In the genomic region with DNA sequence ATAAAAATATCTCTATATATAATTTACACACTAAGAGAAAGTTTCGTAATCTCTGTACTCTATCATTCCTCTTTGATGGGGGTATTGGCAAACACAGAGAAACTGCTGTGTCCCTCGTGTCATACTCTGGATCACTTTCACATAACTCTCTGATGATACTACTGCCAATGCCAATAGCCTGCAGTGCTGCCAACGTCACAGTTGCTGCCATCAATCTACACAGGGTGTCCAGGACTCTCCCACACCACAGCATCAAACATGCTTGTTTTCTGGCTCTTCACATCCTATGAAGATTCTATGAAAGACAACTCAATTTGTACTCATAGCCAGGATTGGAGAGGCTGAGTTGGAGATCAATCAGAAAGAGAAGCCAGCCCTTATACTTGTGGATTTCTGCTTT, we compare ENCODE assay signal across 33 mouse cellular contexts. TPM values are rescaled to one million over a fixed set of nuclear protein-coding genes. Genes with fewer than 3 reads are reported as not detected.
DNase-seq lines count a peak whose midpoint lies in the region; ATAC-seq and TF ChIP-seq lines count a peak whose summit lies in the region.
"Had no signal": no experiment of that assay in that cellular context is flagged by ENCODE, and none has a peak within 500 bp of the region (broad histone marks: within the 10 kb centered on the region; RNA-seq: fewer than 3 reads in every experiment).

No protein-coding gene starts in this region.

- 0 out of 2 replicates have a peak, but pooled peaks cover 3% of the 10 kb centered on the region for H3K9me3 ChIP-seq in forebrain, embryonic 13.5 days (replicated peaks)
- 0 out of 2 replicates have a peak, but pooled peaks cover 4% of the 10 kb centered on the region for H3K9me3 ChIP-seq in forebrain, embryonic 12.5 days
- H3K9me3 ChIP-seq in midbrain, postnatal 0 days (ENCODE audit: low read length) = no peaks in the 10 kb centered on the region
- H3K9me3 ChIP-seq in midbrain, embryonic 13.5 days = no peaks in the 10 kb centered on the region
- H3K9me3 ChIP-seq: embryonic facial prominence, embryonic 13.5 days; kidney, embryonic 15.5 days; limb, embryonic 15.5 days; liver, embryonic 13.5 days; midbrain, embryonic 15.5 days; neural tube, embryonic 12.5 days; stomach, embryonic 15.5 days had no signal

- DNase-seq in midbrain, postnatal 0 days (ENCODE audit: low spot score) = peak; percentile 17
- DNase-seq in gastrocnemius, postnatal 14 days = peak; percentile 68
- no peak for DNase-seq in heart, adult 2 months
- no peak for DNase-seq in lung, postnatal 10 days
- DNase-seq in adrenal gland, postnatal 36 days = no peak
- DNase-seq: adrenal gland, adult 8-10 months; cerebellum, adult 18-20 months; heart, adult 18-20 months; heart, postnatal 4 days; kidney, adult 11 months; kidney, postnatal 36 days; liver, embryonic 13.5 days; lung, adult 18-20 months; right cerebral cortex, postnatal 4 days had no signal

- intact Hi-C loops in gastrocnemius, postnatal 14 days (cut with DNase I; ENCODE audit: low total_unique reads) = no loop called here
- intact Hi-C loops in heart, adult 2 months (cut with DNase I) = no loop called here

- no peak for TF ChIP-seq CTCF in midbrain, postnatal 0 days (IDR thresholded peaks at IDR 0.05)
- no peak for TF ChIP-seq CTCF in heart, adult 2 months (IDR thresholded peaks at IDR 0.05)

- H3K36me3 ChIP-seq in forebrain, embryonic 13.5 days (ENCODE audit: poor library complexity, severe bottlenecking) = no peaks in the 10 kb centered on the region
- H3K36me3 ChIP-seq in forebrain, embryonic 12.5 days (replicated peaks) = no peaks in the 10 kb centered on the region
- no peaks in the 10 kb centered on the region for H3K36me3 ChIP-seq in midbrain, postnatal 0 days (ENCODE audit: insufficient read depth, low read length)
- no peaks in the 10 kb centered on the region for H3K36me3 ChIP-seq in midbrain, embryonic 13.5 days
- H3K36me3 ChIP-seq in heart, adult 2 months (ENCODE audit: control insufficient read depth, insufficient read depth, low read length) = peaks cover 1% of the 10 kb centered on the region; the same call in 1 of the 2 replicates
- H3K36me3 ChIP-seq: embryonic facial prominence, embryonic 13.5 days; kidney, embryonic 15.5 days; limb, embryonic 10.5 days; limb, embryonic 15.5 days; liver, embryonic 13.5 days; midbrain, embryonic 15.5 days; neural tube, embryonic 12.5 days; stomach, embryonic 15.5 days had no signal

- no peaks in the 10 kb centered on the region for H3K27me3 ChIP-seq in forebrain, embryonic 13.5 days
- no peaks in the 10 kb centered on the region for H3K27me3 ChIP-seq in forebrain, embryonic 12.5 days
- no peaks in the 10 kb centered on the region for H3K27me3 ChIP-seq in midbrain, postnatal 0 days (ENCODE audit: insufficient read depth, low read length)
- no peaks in the 10 kb centered on the region for H3K27me3 ChIP-seq in midbrain, embryonic 13.5 days
- H3K27me3 ChIP-seq in heart, adult 2 months (ENCODE audit: control insufficient read depth, insufficient read depth, low read length) = no peaks in the 10 kb centered on the region
- H3K27me3 ChIP-seq: CH12.LX; embryonic facial prominence, embryonic 13.5 days; heart, embryonic 12.5 days; kidney, embryonic 15.5 days; limb, embryonic 15.5 days; liver, embryonic 13.5 days; midbrain, embryonic 15.5 days; neural tube, embryonic 12.5 days; stomach, embryonic 15.5 days had no signal

- peaks cover 8% of the 10 kb centered on the region; the same call in 1 of the 2 replicates for H3K4me1 ChIP-seq in forebrain, embryonic 13.5 days
- H3K4me1 ChIP-seq in forebrain, embryonic 12.5 days = peaks cover 10% of the 10 kb centered on the region
- 0 out of 2 replicates have a peak, but pooled peaks cover 2% of the 10 kb centered on the region for H3K4me1 ChIP-seq in midbrain, postnatal 0 days (ENCODE audit: insufficient read depth, low read length)
- peaks cover 12% of the 10 kb centered on the region for H3K4me1 ChIP-seq in midbrain, embryonic 13.5 days (replicated peaks)
- H3K4me1 ChIP-seq in heart, adult 2 months (ENCODE audit: control insufficient read depth, insufficient read depth, low read length) = no peaks in the 10 kb centered on the region; the same call in 1 of the 2 replicates
- H3K4me1 ChIP-seq: kidney, embryonic 15.5 days; liver, embryonic 13.5 days; neural tube, embryonic 12.5 days; stomach, embryonic 15.5 days had no signal

- no peak overlapping the region for H3K9ac ChIP-seq in forebrain, embryonic 13.5 days
- H3K9ac ChIP-seq in forebrain, embryonic 12.5 days = no peak overlapping the region
- H3K9ac ChIP-seq in midbrain, postnatal 0 days (replicated peaks; ENCODE audit: low read length, poor library complexity, severe bottlenecking) = no peak overlapping the region
- H3K9ac ChIP-seq in midbrain, embryonic 13.5 days (replicated peaks) = no peak overlapping the region
- H3K9ac ChIP-seq in heart, adult 2 months (ENCODE audit: low read depth, low read length) = no peak overlapping the region
- H3K9ac ChIP-seq: embryonic facial prominence, embryonic 13.5 days; heart, embryonic 12.5 days; hindbrain, embryonic 14.5 days; kidney, embryonic 15.5 days; limb, embryonic 15.5 days; liver, embryonic 13.5 days; midbrain, embryonic 15.5 days; neural tube, embryonic 12.5 days; stomach, embryonic 15.5 days had no signal

- H3K27ac ChIP-seq in forebrain, embryonic 13.5 days = no peak overlapping the region
- H3K27ac ChIP-seq in forebrain, embryonic 12.5 days = no peak overlapping the region
- no peak overlapping the region for H3K27ac ChIP-seq in midbrain, postnatal 0 days (ENCODE audit: low read depth, low read length)
- H3K27ac ChIP-seq in midbrain, embryonic 13.5 days = no peak overlapping the region
- no peak overlapping the region for H3K27ac ChIP-seq in heart, adult 2 months
- H3K27ac ChIP-seq: embryonic facial prominence, embryonic 13.5 days; hindbrain, embryonic 14.5 days; kidney, embryonic 15.5 days; layer of hippocampus, adult 2 months; limb, embryonic 10.5 days; limb, embryonic 15.5 days; liver, embryonic 13.5 days; macrophage; midbrain, embryonic 15.5 days; neural tube, embryonic 12.5 days; stomach, embryonic 15.5 days had no signal

- TF ChIP-seq EP300 in heart, adult 2 months (IDR thresholded peaks at IDR 0.05; ENCODE audit: insufficient read depth, low read depth, low read length) = no peak

- ATAC-seq in forebrain, embryonic 13.5 days = peak; percentile 17; the same call in 1 of the 2 replicates
- ATAC-seq in forebrain, embryonic 12.5 days (ENCODE audit: low FRiP score) = no peak
- ATAC-seq in midbrain, postnatal 0 days (ENCODE audit: low FRiP score) = no peak
- no peak for ATAC-seq in midbrain, embryonic 13.5 days
- ATAC-seq: inflammation-experienced regulatory T-cells, adult 6 months; lung, postnatal 0 days; midbrain, embryonic 15.5 days had no signal

- 88% methylated on average over 3 of the region's 3 CpGs for WGBS in forebrain, embryonic 13.5 days
- WGBS in forebrain, embryonic 12.5 days = 88% methylated on average over 3 of the region's 3 CpGs
- 78% methylated on average over 3 of the region's 3 CpGs for WGBS in midbrain, postnatal 0 days
- WGBS in midbrain, embryonic 13.5 days = 89% methylated on average over 3 of the region's 3 CpGs
- WGBS in heart, adult 2 months = 46% methylated on average over 3 of the region's 3 CpGs

- H3K4me3 ChIP-seq in forebrain, embryonic 13.5 days = no peak overlapping the region
- H3K4me3 ChIP-seq in forebrain, embryonic 12.5 days (replicated peaks) = no peak overlapping the region
- H3K4me3 ChIP-seq in midbrain, postnatal 0 days (ENCODE audit: low read depth, low read length) = no peak overlapping the region
- H3K4me3 ChIP-seq in midbrain, embryonic 13.5 days (replicated peaks) = no peak overlapping the region
- H3K4me3 ChIP-seq in heart, adult 2 months = no peak overlapping the region
- H3K4me3 ChIP-seq: embryonic facial prominence, embryonic 13.5 days; heart, embryonic 12.5 days; kidney, embryonic 15.5 days; layer of hippocampus, adult 2 months; limb, embryonic 10.5 days; limb, embryonic 15.5 days; liver, embryonic 13.5 days; midbrain, embryonic 15.5 days; neural tube, embryonic 12.5 days; stomach, embryonic 15.5 days had no signal

- H3K79me2 ChIP-seq in heart, adult 2 months (replicated peaks; ENCODE audit: control insufficient read depth, insufficient read depth, low read length) = no peaks in the 10 kb centered on the region

- no peak overlapping the region for H3K4me2 ChIP-seq in forebrain, embryonic 13.5 days
- no peak overlapping the region for H3K4me2 ChIP-seq in forebrain, embryonic 12.5 days
- no peak overlapping the region for H3K4me2 ChIP-seq in midbrain, postnatal 0 days (ENCODE audit: low read depth, low read length, poor library complexity, severe bottlenecking)
- no peak overlapping the region for H3K4me2 ChIP-seq in midbrain, embryonic 13.5 days (replicated peaks)
- H3K4me2 ChIP-seq: embryonic facial prominence, embryonic 13.5 days; heart, embryonic 12.5 days; hindbrain, embryonic 14.5 days; kidney, embryonic 15.5 days; limb, embryonic 15.5 days; liver, embryonic 13.5 days; midbrain, embryonic 15.5 days; neural tube, embryonic 12.5 days; stomach, embryonic 15.5 days had no signal

- TF ChIP-seq POLR2A in heart, adult 2 months (IDR thresholded peaks at IDR 0.05; ENCODE audit: insufficient read depth, low read depth, low read length) = no peak

RNA-seq across cellular contexts. Expression of a gene that starts 17.4 kb away (rescaled TPM):
- 0.23 and 0.48 TPM in 2 replicates for polyA plus RNA-seq in forebrain, embryonic 13.5 days (2015; fragmentation: Nextera tagmentation; extraction: Ambion mirVana)
- polyA plus RNA-seq in forebrain, embryonic 12.5 days (2016; fragmentation: Nextera tagmentation; extraction: Ambion mirVana) = 0.36 TPM in 1 of 2 replicates, not detected in the other
- total RNA-seq in midbrain, postnatal 0 days (2014; rRNA removed) = 0.60 and 3.6 TPM in 2 replicates
- polyA plus RNA-seq in midbrain, postnatal 0 days (2015; fragmentation: Nextera tagmentation; extraction: Ambion mirVana) = 1.8 and 1.9 TPM in 2 replicates
- polyA plus RNA-seq in midbrain, embryonic 13.5 days (2015; fragmentation: Nextera tagmentation; extraction: Ambion mirVana) = 0.32 and 0.54 TPM in 2 replicates
- total RNA-seq in gastrocnemius, postnatal 14 days (2021) = 100 to 1,000 TPM; 103 to 105 TPM
- 100 to 1,000 TPM; 128 to 148 TPM for total RNA-seq in heart, adult 2 months (2021)
- 110 and 153 TPM in 2 replicates for polyA plus RNA-seq in heart, adult 2 months (2012; rRNA removed)
- 1 to 10 TPM in 1 of 2 experiments, under 1 TPM in 1; 0.63 to 1.6 TPM for total RNA-seq in adrenal gland, postnatal 36 days (2021)
- total RNA-seq: CH12.LX; common myeloid progenitor, adult 5-6 weeks; ES-E14 had no signal
- polyA plus RNA-seq: liver, embryonic 13.5 days; macrophage had no signal

Comparison
In these comparisons a context has a peak if more than half of its experiments do, and no peak if none do; other contexts are left out.
1. DNase-seq: peak in midbrain, postnatal 0 days (single experiment) and gastrocnemius, postnatal 14 days (single experiment); none in heart, adult 2 months (0 of 2), lung, postnatal 10 days (single experiment) and adrenal gland, postnatal 36 days (0 of 2).
2. RNA of a gene that starts 17.4 kb away (polyA plus RNA-seq): 110 to 153 TPM in heart, adult 2 months; 1.8 to 1.9 TPM in midbrain, postnatal 0 days, 0.36 TPM in forebrain, embryonic 12.5 days, 0.32 to 0.54 TPM in midbrain, embryonic 13.5 days and 0.23 to 0.48 TPM in forebrain, embryonic 13.5 days; every median in the first group is over 10 times any median in the second.